12 mouse cellular contexts compared by ENCODE assay signal in the genomic region with DNA sequence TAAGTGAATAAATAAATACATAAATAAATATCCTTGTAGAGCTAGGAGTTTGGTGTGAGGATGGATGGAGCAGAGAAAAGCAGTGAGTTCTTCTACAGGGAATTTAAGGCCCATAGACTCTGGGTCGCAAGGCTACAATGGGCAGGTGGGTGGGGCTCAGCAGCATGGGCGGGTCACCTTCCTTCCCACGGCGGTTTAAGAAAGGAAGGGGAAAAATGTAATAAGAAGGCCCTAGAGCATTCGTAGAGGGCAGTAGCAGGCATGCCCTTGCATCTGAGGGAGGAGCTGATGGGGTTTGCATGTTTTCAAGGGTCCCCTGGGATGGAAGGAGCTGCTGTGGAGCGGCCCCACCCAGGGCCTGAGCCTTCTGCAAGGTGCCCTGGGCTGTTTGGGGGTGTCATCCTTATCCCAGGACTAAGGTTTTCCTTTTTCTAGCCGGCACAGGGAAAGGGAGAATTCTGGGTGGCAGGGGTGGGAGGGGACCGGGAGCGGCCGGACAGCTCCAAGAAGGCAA. TPM values are rescaled to one million over a fixed set of nuclear protein-coding genes. Genes with fewer than 3 reads are reported as not detected.
A peak's percentile ranks its signal among the peaks of the same experiment; 100 is the strongest.
DNase-seq lines count a peak whose midpoint lies in the region; ATAC-seq lines count a peak whose summit lies in the region.
"Had no signal": no experiment of that assay in that cellular context is flagged by ENCODE, and none has a peak within 500 bp of the region (broad histone marks: within the 10 kb centered on the region; RNA-seq: fewer than 3 reads in every experiment).

No protein-coding gene starts in this region.

- ATAC-seq in kidney, embryonic 16.5 days (ENCODE audit: low FRiP score, low TSS enrichment): no peak
- no peak for ATAC-seq in embryonic facial prominence, embryonic 15.5 days (ENCODE audit: insufficient number of reproducible peaks, low FRiP score, low TSS enrichment, low read depth)
- ATAC-seq in hindbrain, embryonic 15.5 days (ENCODE audit: low FRiP score, low read depth): no peak
- no peak for ATAC-seq in neural tube, embryonic 13.5 days (ENCODE audit: low read depth)

- peaks cover 41% of the 10 kb centered on the region for H3K27me3 ChIP-seq in kidney, embryonic 16.5 days (ENCODE audit: insufficient read depth, low read length)
- peaks cover 53% of the 10 kb centered on the region for H3K27me3 ChIP-seq in embryonic facial prominence, embryonic 15.5 days
- H3K27me3 ChIP-seq in hindbrain, embryonic 15.5 days: no peaks in the 10 kb centered on the region
- no peaks in the 10 kb centered on the region for H3K27me3 ChIP-seq in neural tube, embryonic 13.5 days

- H3K4me2 ChIP-seq in kidney, embryonic 16.5 days (replicated peaks; ENCODE audit: low read depth, low read length): peak overlapping the region; percentile 73
- 0 out of 2 replicates have a peak overlapping the region, but pooled peaks have one; percentile 4 for H3K4me2 ChIP-seq in embryonic facial prominence, embryonic 15.5 days (replicated peaks)
- peak overlapping the region; percentile 84 for H3K4me2 ChIP-seq in hindbrain, embryonic 15.5 days
- H3K4me2 ChIP-seq in neural tube, embryonic 13.5 days: peak overlapping the region; percentile 86

- H3K9ac ChIP-seq in kidney, embryonic 16.5 days (replicated peaks; ENCODE audit: low read length): no peak overlapping the region
- H3K9ac ChIP-seq in embryonic facial prominence, embryonic 15.5 days: no peak overlapping the region
- H3K9ac ChIP-seq in hindbrain, embryonic 15.5 days: no peak overlapping the region
- H3K9ac ChIP-seq in neural tube, embryonic 13.5 days: peak overlapping the region; percentile 78

- H3K36me3 ChIP-seq in kidney, embryonic 16.5 days (ENCODE audit: insufficient read depth, low read length): no peaks in the 10 kb centered on the region
- H3K36me3 ChIP-seq in embryonic facial prominence, embryonic 15.5 days: no peaks in the 10 kb centered on the region
- no peaks in the 10 kb centered on the region for H3K36me3 ChIP-seq in hindbrain, embryonic 15.5 days
- H3K36me3 ChIP-seq in neural tube, embryonic 13.5 days: no peaks in the 10 kb centered on the region

- H3K4me3 ChIP-seq in kidney, embryonic 16.5 days (ENCODE audit: low read length): peak overlapping the region; percentile 48; the same call in 1 of the 2 replicates
- H3K4me3 ChIP-seq in embryonic facial prominence, embryonic 15.5 days (replicated peaks): no peak overlapping the region
- H3K4me3 ChIP-seq in hindbrain, embryonic 15.5 days: peak overlapping the region; percentile 46
- peak overlapping the region; percentile 50 for H3K4me3 ChIP-seq in neural tube, embryonic 13.5 days

- DNase-seq in kidney, adult 9 months: no peak
- no peak for DNase-seq in thymus, postnatal 14 days
- no peak for DNase-seq in left cerebral cortex, postnatal 10 days (ENCODE audit: extremely low spot score in 1 of 2, low spot score in 2 of 2)
- DNase-seq: adrenal gland, postnatal 36 days; cerebellum, adult 9-10 months; kidney, adult 8-10 months; lung, postnatal 14 days had no signal

- intact Hi-C loops in left cerebral cortex, postnatal 10 days (cut with DNase I): no loop called here

- no peak overlapping the region for H3K27ac ChIP-seq in kidney, embryonic 16.5 days (ENCODE audit: low read length)
- no peak overlapping the region for H3K27ac ChIP-seq in embryonic facial prominence, embryonic 15.5 days (replicated peaks)
- H3K27ac ChIP-seq in hindbrain, embryonic 15.5 days (replicated peaks): no peak overlapping the region
- 0 out of 2 replicates have a peak overlapping the region, but pooled peaks have one; percentile 14 for H3K27ac ChIP-seq in neural tube, embryonic 13.5 days (replicated peaks)

- peaks cover 33% of the 10 kb centered on the region for H3K4me1 ChIP-seq in kidney, embryonic 16.5 days (ENCODE audit: insufficient read depth, low read length)
- H3K4me1 ChIP-seq in embryonic facial prominence, embryonic 15.5 days: peaks cover 34% of the 10 kb centered on the region
- H3K4me1 ChIP-seq in hindbrain, embryonic 15.5 days (replicated peaks): peaks cover 37% of the 10 kb centered on the region
- H3K4me1 ChIP-seq in neural tube, embryonic 13.5 days (replicated peaks): peaks cover 80% of the 10 kb centered on the region

- 9% methylated on average over 10 of the region's 10 CpGs for WGBS in kidney, embryonic 16.5 days
- WGBS in embryonic facial prominence, embryonic 15.5 days: 8% methylated on average over 10 of the region's 10 CpGs
- WGBS in hindbrain, embryonic 15.5 days: 16% methylated on average over 9 of the region's 10 CpGs
- 9% methylated on average over 10 of the region's 10 CpGs for WGBS in neural tube, embryonic 13.5 days

- H3K9me3 ChIP-seq in kidney, embryonic 16.5 days (ENCODE audit: low read length): no peaks in the 10 kb centered on the region
- no peaks in the 10 kb centered on the region for H3K9me3 ChIP-seq in embryonic facial prominence, embryonic 15.5 days (replicated peaks)
- no peaks in the 10 kb centered on the region for H3K9me3 ChIP-seq in hindbrain, embryonic 15.5 days
- H3K9me3 ChIP-seq in neural tube, embryonic 13.5 days: no peaks in the 10 kb centered on the region

RNA-seq across cellular contexts. Expression of a gene that starts 4.5 kb away (rescaled TPM):
- polyA plus RNA-seq in kidney, embryonic 16.5 days (2015; fragmentation: Nextera tagmentation; extraction: Ambion mirVana): not detected in 2 replicates
- 2.1 and 2.7 TPM in 2 replicates for polyA plus RNA-seq in embryonic facial prominence, embryonic 15.5 days (2015; fragmentation: Nextera tagmentation; extraction: Ambion mirVana)
- polyA plus RNA-seq in hindbrain, embryonic 15.5 days (2015; fragmentation: Nextera tagmentation; extraction: Ambion mirVana): 3.6 and 4.8 TPM in 2 replicates
- polyA plus RNA-seq in neural tube, embryonic 13.5 days (2015; fragmentation: Nextera tagmentation; extraction: Ambion mirVana): 10.4 and 10.8 TPM in 2 replicates
- total RNA-seq in left cerebral cortex, postnatal 10 days (2021): under 1 TPM in 1 of 2 experiments, not detected in 1; 0.32 TPM
- total RNA-seq: adrenal gland, postnatal 36 days had no signal
- polyA plus RNA-seq: urinary bladder, adult 2 months had no signal

RNA-seq across cellular contexts. Expression of a gene that starts 24.6 kb away (rescaled TPM):
- polyA plus RNA-seq in kidney, embryonic 16.5 days (2015; fragmentation: Nextera tagmentation; extraction: Ambion mirVana): 14.6 and 19.0 TPM in 2 replicates
- 20.1 and 22.7 TPM in 2 replicates for polyA plus RNA-seq in embryonic facial prominence, embryonic 15.5 days (2015; fragmentation: Nextera tagmentation; extraction: Ambion mirVana)
- 41.1 and 48.9 TPM in 2 replicates for polyA plus RNA-seq in hindbrain, embryonic 15.5 days (2015; fragmentation: Nextera tagmentation; extraction: Ambion mirVana)
- polyA plus RNA-seq in neural tube, embryonic 13.5 days (2015; fragmentation: Nextera tagmentation; extraction: Ambion mirVana): 46.8 and 50.5 TPM in 2 replicates
- total RNA-seq in left cerebral cortex, postnatal 10 days (2021): 10 to 100 TPM; 32.8 to 34.0 TPM

RNA-seq across cellular contexts. Expression of a gene that starts 29.5 kb away (rescaled TPM):
- 260 and 264 TPM in 2 replicates for polyA plus RNA-seq in kidney, embryonic 16.5 days (2015; fragmentation: Nextera tagmentation; extraction: Ambion mirVana)
- 231 and 235 TPM in 2 replicates for polyA plus RNA-seq in embryonic facial prominence, embryonic 15.5 days (2015; fragmentation: Nextera tagmentation; extraction: Ambion mirVana)
- polyA plus RNA-seq in hindbrain, embryonic 15.5 days (2015; fragmentation: Nextera tagmentation; extraction: Ambion mirVana): 183 and 190 TPM in 2 replicates
- 183 and 199 TPM in 2 replicates for polyA plus RNA-seq in neural tube, embryonic 13.5 days (2015; fragmentation: Nextera tagmentation; extraction: Ambion mirVana)
- 100 to 1,000 TPM; 179 to 183 TPM for total RNA-seq in left cerebral cortex, postnatal 10 days (2021)

RNA-seq across cellular contexts. Expression of a gene that starts 29.8 kb away (rescaled TPM):
- 160 and 164 TPM in 2 replicates for polyA plus RNA-seq in kidney, embryonic 16.5 days (2015; fragmentation: Nextera tagmentation; extraction: Ambion mirVana)
- polyA plus RNA-seq in embryonic facial prominence, embryonic 15.5 days (2015; fragmentation: Nextera tagmentation; extraction: Ambion mirVana): 117 and 121 TPM in 2 replicates
- polyA plus RNA-seq in hindbrain, embryonic 15.5 days (2015; fragmentation: Nextera tagmentation; extraction: Ambion mirVana): 109 and 114 TPM in 2 replicates
- polyA plus RNA-seq in neural tube, embryonic 13.5 days (2015; fragmentation: Nextera tagmentation; extraction: Ambion mirVana): 123 and 124 TPM in 2 replicates
- 10 to 100 TPM; 79.0 to 82.2 TPM for total RNA-seq in left cerebral cortex, postnatal 10 days (2021)

Comparison
In these comparisons a context has a peak if more than half of its experiments do, and no peak if none do; other contexts are left out.
1. H3K4me2 ChIP-seq: peak in every context shown above with its lines; median percentile 86 in neural tube, embryonic 13.5 days; 84 in hindbrain, embryonic 15.5 days; 73 in kidney, embryonic 16.5 days; 4 in embryonic facial prominence, embryonic 15.5 days.